Mouse (Mus musculus): ENCODE results near the gene Slc12a7.
"Not testable (repeated sequence)": the region's sequence is repeated elsewhere in the genome, so short reads cannot be mapped to it uniquely, and the experiment has no call there.

Slc12a7 gene

GRCm38 (mm10) chr13:73720241-73720640, 12.7 kb upstream of the Slc12a7 start:
- no peak for DNase-seq

GRCm38 (mm10) chr13:73723081-73723668, 9.7 kb upstream of the Slc12a7 start:
- DNase-seq: peak; percentile 56

- no peak for DNase-seq
Measured at GRCm38 (mm10) chr13:73725315-73725714, 7.6 kb upstream of the Slc12a7 start.

GRCm38 (mm10) chr13:73727621-73728025, 5.3 kb upstream of the Slc12a7 start:
- no peak for DNase-seq

- DNase-seq: no peak
Measured at GRCm38 (mm10) chr13:73728633-73729032, 4.3 kb upstream of the Slc12a7 start.

- DNase-seq: no peak
Measured at GRCm38 (mm10) chr13:73730913-73731312, 2.0 kb upstream of the Slc12a7 start.

GRCm38 (mm10) chr13:73732235-73732634, 659 bp upstream of the Slc12a7 start:
- no peak for DNase-seq

GRCm38 (mm10) chr13:73734379-73734778, 1.5 kb downstream of the Slc12a7 start:
- DNase-seq: no peak

GRCm38 (mm10) chr13:73735270-73735669, 2.4 kb downstream of the Slc12a7 start:
- DNase-seq: no peak

GRCm38 (mm10) chr13:73735928-73736327, 3.0 kb downstream of the Slc12a7 start:
- DNase-seq: no peak

- no peak for DNase-seq
Measured at GRCm38 (mm10) chr13:73736943-73737342, 4.0 kb downstream of the Slc12a7 start.

- not testable (repeated sequence) for DNase-seq
Measured at GRCm38 (mm10) chr13:73740399-73740944, 7.6 kb downstream of the Slc12a7 start.

GRCm38 (mm10) chr13:73742944-73743343, 10.1 kb downstream of the Slc12a7 start:
- DNase-seq: peak; percentile 31

GRCm38 (mm10) chr13:73743662-73744061, 10.8 kb downstream of the Slc12a7 start:
- DNase-seq: no peak

GRCm38 (mm10) chr13:73748663-73749440, 16.0 kb downstream of the Slc12a7 start:
- no peak for DNase-seq

GRCm38 (mm10) chr13:73750435-73750834, 17.5 kb downstream of the Slc12a7 start:
- no peak for DNase-seq

GRCm38 (mm10) chr13:73751284-73751683, 18.4 kb downstream of the Slc12a7 start:
- no peak for DNase-seq

- no peak for DNase-seq
Measured at GRCm38 (mm10) chr13:73755809-73756208, 22.9 kb downstream of the Slc12a7 start.

GRCm38 (mm10) chr13:73756916-73757315, 24.0 kb downstream of the Slc12a7 start:
- DNase-seq: no peak

- DNase-seq: no peak
Measured at GRCm38 (mm10) chr13:73757362-73757761, 24.5 kb downstream of the Slc12a7 start.

GRCm38 (mm10) chr13:73759596-73759995, 26.7 kb downstream of the Slc12a7 start:
- no peak for DNase-seq

GRCm38 (mm10) chr13:73760126-73760525, 27.2 kb downstream of the Slc12a7 start:
- DNase-seq: no peak

GRCm38 (mm10) chr13:73762938-73763337, 30.0 kb downstream of the Slc12a7 start:
- no peak for DNase-seq
